Mouse (Mus musculus) kidney, embryonic 15.5 days (tissue): Measurements from ENCODE around the gene Tarbp2. TPM values are rescaled to one million over a fixed set of nuclear protein-coding genes. Genes with fewer than 3 reads are reported as not detected.
A peak's percentile ranks its signal among the peaks of the same experiment; 100 is the strongest.

Source experiments
- ATAC-seq: fragments of 200-750 bp; cut with Nextera tagmentation; replicated peaks from 2 replicates; pipeline ENCODE4 v1.8.0; 2017; ENCODE audit warnings: moderate TSS enrichment; ENCODE audit not compliant: low FRiP score
- H3K27ac ChIP-seq: fragments of 300-500 bp; sonication (generic); 2 replicates; pipeline ENCODE4 v1.5.1; 2015; ENCODE audit warnings: mild to moderate bottlenecking, inconsistent platforms
- H3K27me3 ChIP-seq: fragments of 300-500 bp; sonication (generic); 2 replicates; pipeline ENCODE4 v1.6.1; 2015; ENCODE audit warnings: inconsistent platforms
- H3K36me3 ChIP-seq: fragments of 300-500 bp; sonication (generic); 2 replicates; pipeline ENCODE4 v1.6.1; 2015; ENCODE audit warnings: inconsistent platforms
- H3K4me1 ChIP-seq: fragments of 300-500 bp; sonication (generic); 2 replicates; pipeline ENCODE4 v1.6.1; 2015; ENCODE audit warnings: inconsistent platforms
- H3K4me2 ChIP-seq: fragments of 300-500 bp; sonication (generic); 2 replicates; pipeline ENCODE4 v1.6.1; 2015; ENCODE audit warnings: moderate library complexity, mild to moderate bottlenecking, inconsistent platforms
- H3K4me3 ChIP-seq: fragments of 300-500 bp; sonication (generic); replicated peaks from 2 replicates; pipeline ENCODE4 v1.5.1; 2015; ENCODE audit warnings: mild to moderate bottlenecking, inconsistent platforms
- H3K9ac ChIP-seq: fragments of 300-500 bp; sonication (generic); 2 replicates; pipeline ENCODE4 v1.6.1; 2015; ENCODE audit warnings: mild to moderate bottlenecking, inconsistent platforms
- H3K9me3 ChIP-seq: fragments of 300-500 bp; sonication (generic); replicated peaks from 2 replicates; pipeline ENCODE4 v1.6.1; 2016; ENCODE audit warnings: inconsistent platforms
- WGBS: fragments of 180-500 bp; shearing (Covaris S2); methylation state at CpG from one replicate; pipeline ENCODE4 v1.1.7; 2015; ENCODE audit warnings: mixed read lengths; 5-methylcytosine and 5-hydroxymethylcytosine counted together
- polyA plus RNA-seq: library from polyadenylated mRNA; unstranded; fragments of >200 nt; fragmentation: Nextera tagmentation; extraction: Ambion mirVana; gene quantifications from 2 replicates; pipeline ENCODE4 v1.2.1, GENCODE M21; 2015

Tarbp2 gene
- polyA plus RNA-seq: 89.9 and 92.0 TPM in 2 replicates

- ATAC-seq: peak; percentile 93
- Histone ChIP-seq H3K4me3 (peak within 1 kb of the TSS; percentile 80), H3K9ac (peak within 1 kb of the TSS; percentile 85), H3K36me3 (peaks cover 31% of the 10 kb centered on the region), H3K9me3 (no peaks in the 10 kb centered on the region), H3K27me3 (no peaks in the 10 kb centered on the region), H3K27ac (peak within 1 kb of the TSS; percentile 100), H3K4me2 (peak within 1 kb of the TSS; percentile 81), H3K4me1 (peaks cover 34% of the 10 kb centered on the region)
- WGBS: 0% methylated on average over 60 of the region's 60 CpGs
Measured at GRCm38 (mm10) chr15:102517976-102518858, at the start of gene Tarbp2. TSS of gene Tarbp2 (plus strand) at chr15:102518192.

GRCm38 (mm10) chr15:102468675-102469370 is 49.2 kb upstream of the Tarbp2 start:
- H3K36me3 ChIP-seq: peaks cover 8% of the 10 kb centered on the region; the same call in 1 of the 2 replicates
- no peak overlapping the region for H3K4me2 ChIP-seq
- no peak overlapping the region for H3K9ac ChIP-seq
- no peak overlapping the region for H3K27ac ChIP-seq
- peaks cover 12% of the 10 kb centered on the region for H3K4me1 ChIP-seq
- no peaks in the 10 kb centered on the region for H3K27me3 ChIP-seq
- WGBS: 94% methylated on average over 9 of the region's 9 CpGs
- no peak overlapping the region for H3K4me3 ChIP-seq
- no peaks in the 10 kb centered on the region for H3K9me3 ChIP-seq
- no peak for ATAC-seq

GRCm38 (mm10) chr15:102470183-102470604 is 47.8 kb upstream of the Tarbp2 start, which contains the start of gene Pcbp2:
TSS of gene Pcbp2 (plus strand) at chr15:102470539.
- H3K4me1 ChIP-seq: peaks cover 12% of the 10 kb centered on the region
- peak within 1 kb of the TSS; percentile 98 for H3K9ac ChIP-seq
- peaks cover 22% of the 10 kb centered on the region for H3K36me3 ChIP-seq
- H3K4me3 ChIP-seq: peak within 1 kb of the TSS; percentile 90
- no peaks in the 10 kb centered on the region for H3K9me3 ChIP-seq
- WGBS: under 1% methylated on average over 37 of the region's 40 CpGs
- peak within 1 kb of the TSS; percentile 98 for H3K27ac ChIP-seq
- H3K27me3 ChIP-seq: no peaks in the 10 kb centered on the region
- ATAC-seq: peak; percentile 100
- H3K4me2 ChIP-seq: peak within 1 kb of the TSS; percentile 64

GRCm38 (mm10) chr15:102470605-102471294 is 47.2 kb upstream of the Tarbp2 start:
- Histone ChIP-seq H3K9me3 (no peaks in the 10 kb centered on the region), H3K4me3 (peak overlapping the region; percentile 90), H3K27me3 (no peaks in the 10 kb centered on the region), H3K9ac (peak overlapping the region; percentile 98), H3K36me3 (peaks cover 27% of the 10 kb centered on the region), H3K4me2 (peak overlapping the region; percentile 64), H3K27ac (peak overlapping the region; percentile 98), H3K4me1 (peaks cover 12% of the 10 kb centered on the region)
- peak; percentile 69 for ATAC-seq
- 0% methylated on average over 29 of the region's 67 CpGs for WGBS

GRCm38 (mm10) chr15:102471295-102471645 is 46.7 kb upstream of the Tarbp2 start:
- Histone ChIP-seq H3K4me3 (peak overlapping the region; percentile 90), H3K9me3 (no peaks in the 10 kb centered on the region), H3K27ac (peak overlapping the region; percentile 98), H3K4me2 (peak overlapping the region; percentile 64), H3K27me3 (no peaks in the 10 kb centered on the region), H3K4me1 (peaks cover 12% of the 10 kb centered on the region), H3K9ac (peak overlapping the region; percentile 98), H3K36me3 (peaks cover 33% of the 10 kb centered on the region)
- no peak for ATAC-seq
- WGBS: under 1% methylated on average over 10 of the region's 10 CpGs

- Histone ChIP-seq H3K9me3 (no peaks in the 10 kb centered on the region), H3K4me1 (peaks cover 12% of the 10 kb centered on the region), H3K27ac (peak overlapping the region; percentile 98; the same call in 1 of the 2 replicates), H3K36me3 (peaks cover 37% of the 10 kb centered on the region), H3K9ac (peak overlapping the region; percentile 98), H3K27me3 (no peaks in the 10 kb centered on the region), H3K4me3 (peak overlapping the region; percentile 90), H3K4me2 (peak overlapping the region; percentile 64)
- ATAC-seq: no peak
Measured at GRCm38 (mm10) chr15:102471727-102472126, 46.3 kb upstream of the Tarbp2 start.

GRCm38 (mm10) chr15:102473246-102473645 is 44.7 kb upstream of the Tarbp2 start:
- Histone ChIP-seq H3K4me1 (peaks cover 12% of the 10 kb centered on the region), H3K27ac (no peak overlapping the region), H3K4me3 (no peak overlapping the region; the same call in 1 of the 2 replicates), H3K9ac (no peak overlapping the region), H3K36me3 (peaks cover 52% of the 10 kb centered on the region), H3K9me3 (no peaks in the 10 kb centered on the region), H3K27me3 (no peaks in the 10 kb centered on the region), H3K4me2 (0 out of 2 replicates have a peak overlapping the region, but pooled peaks have one; percentile 64)
- WGBS: 36% methylated on average over 2 of the region's 2 CpGs
- no peak for ATAC-seq

GRCm38 (mm10) chr15:102474520-102474919 is 43.5 kb upstream of the Tarbp2 start:
- WGBS: 88% methylated on average over 2 of the region's 2 CpGs

GRCm38 (mm10) chr15:102483136-102483535 is 34.9 kb upstream of the Tarbp2 start:
- peaks cover 92% of the 10 kb centered on the region for H3K36me3 ChIP-seq
- no peak overlapping the region for H3K27ac ChIP-seq
- no peak overlapping the region for H3K4me3 ChIP-seq
- H3K4me1 ChIP-seq: no peaks in the 10 kb centered on the region
- ATAC-seq: no peak
- H3K27me3 ChIP-seq: no peaks in the 10 kb centered on the region
- no peak overlapping the region for H3K9ac ChIP-seq
- H3K4me2 ChIP-seq: no peak overlapping the region
- H3K9me3 ChIP-seq: no peaks in the 10 kb centered on the region
- 86% methylated on average over 3 of the region's 3 CpGs for WGBS

More at GRCm38 (mm10) chr15:102474520-102474919, 43.5 kb upstream of the Tarbp2 start:
- H3K4me1 ChIP-seq: peaks cover 12% of the 10 kb centered on the region
- H3K27me3 ChIP-seq: no peaks in the 10 kb centered on the region
- no peak overlapping the region for H3K9ac ChIP-seq
- H3K27ac ChIP-seq: no peak overlapping the region
- H3K4me3 ChIP-seq: no peak overlapping the region
- H3K36me3 ChIP-seq: peaks cover 61% of the 10 kb centered on the region
- H3K4me2 ChIP-seq: no peak overlapping the region
- H3K9me3 ChIP-seq: no peaks in the 10 kb centered on the region
- no peak for ATAC-seq

- H3K9ac ChIP-seq: no peak overlapping the region
- H3K36me3 ChIP-seq: peaks cover 94% of the 10 kb centered on the region
- H3K9me3 ChIP-seq: no peaks in the 10 kb centered on the region
- H3K4me2 ChIP-seq: no peak overlapping the region
- no peak overlapping the region for H3K27ac ChIP-seq
- no peaks in the 10 kb centered on the region for H3K4me1 ChIP-seq
- H3K4me3 ChIP-seq: no peak overlapping the region
- WGBS: 89% methylated on average over 12 of the region's 12 CpGs
- no peaks in the 10 kb centered on the region for H3K27me3 ChIP-seq
- ATAC-seq: no peak
Measured at GRCm38 (mm10) chr15:102485853-102486252, 32.1 kb upstream of the Tarbp2 start.

GRCm38 (mm10) chr15:102487664-102488063 is 30.3 kb upstream of the Tarbp2 start:
- no peaks in the 10 kb centered on the region for H3K27me3 ChIP-seq
- H3K27ac ChIP-seq: no peak overlapping the region
- no peak overlapping the region for H3K4me3 ChIP-seq
- H3K36me3 ChIP-seq: peaks cover 91% of the 10 kb centered on the region
- H3K9me3 ChIP-seq: no peaks in the 10 kb centered on the region
- no peak overlapping the region for H3K9ac ChIP-seq
- 76% methylated on average over 1 of the region's 1 CpGs for WGBS
- no peak overlapping the region for H3K4me2 ChIP-seq
- no peak for ATAC-seq
- H3K4me1 ChIP-seq: no peaks in the 10 kb centered on the region
